Mouse (Mus musculus) retina, postnatal 7 days (tissue): ENCODE measurements around the gene Evi2.

ENCODE experiments used
- DNase-seq: peaks from one replicate; pipeline ENCODE4 v3.0.0-alpha.2; 2012; ENCODE audit warnings: low read depth, low spot score

Gene Evi2

DNA sequence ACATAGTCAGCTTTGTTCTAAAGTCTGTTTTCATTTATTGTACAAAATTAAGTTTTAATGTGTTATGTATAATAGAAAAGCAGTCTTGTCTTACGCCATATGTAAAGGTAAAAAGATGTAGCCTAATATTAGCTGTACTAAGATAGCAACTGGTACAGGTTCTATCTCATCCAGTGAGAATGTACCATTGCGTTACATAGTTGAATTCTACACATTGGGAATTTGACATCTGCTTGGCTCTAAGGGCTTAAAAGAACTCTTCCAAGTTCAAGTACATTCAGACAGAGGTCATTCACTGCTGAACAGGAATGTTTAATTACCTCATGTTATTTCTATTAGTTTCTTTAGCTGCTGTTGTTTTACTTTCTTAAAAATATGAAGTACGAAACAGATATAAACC is 3.8 kb downstream of the Evi2 start:
- no peak for DNase-seq

DNA sequence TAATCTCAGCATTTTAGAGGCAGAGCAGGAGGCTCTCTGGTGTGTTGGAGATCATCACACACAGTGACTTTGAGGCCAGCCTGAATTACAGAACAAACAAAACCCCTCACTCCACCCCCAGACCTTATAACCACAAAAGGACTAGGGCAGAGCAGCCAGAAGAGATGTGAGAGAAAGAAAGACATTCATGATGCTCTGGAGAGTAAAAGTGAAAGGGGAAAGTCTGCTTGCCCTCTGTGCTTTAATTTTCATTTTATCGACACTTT is 6.1 kb downstream of the Evi2 start:
- DNase-seq: no peak

DNA sequence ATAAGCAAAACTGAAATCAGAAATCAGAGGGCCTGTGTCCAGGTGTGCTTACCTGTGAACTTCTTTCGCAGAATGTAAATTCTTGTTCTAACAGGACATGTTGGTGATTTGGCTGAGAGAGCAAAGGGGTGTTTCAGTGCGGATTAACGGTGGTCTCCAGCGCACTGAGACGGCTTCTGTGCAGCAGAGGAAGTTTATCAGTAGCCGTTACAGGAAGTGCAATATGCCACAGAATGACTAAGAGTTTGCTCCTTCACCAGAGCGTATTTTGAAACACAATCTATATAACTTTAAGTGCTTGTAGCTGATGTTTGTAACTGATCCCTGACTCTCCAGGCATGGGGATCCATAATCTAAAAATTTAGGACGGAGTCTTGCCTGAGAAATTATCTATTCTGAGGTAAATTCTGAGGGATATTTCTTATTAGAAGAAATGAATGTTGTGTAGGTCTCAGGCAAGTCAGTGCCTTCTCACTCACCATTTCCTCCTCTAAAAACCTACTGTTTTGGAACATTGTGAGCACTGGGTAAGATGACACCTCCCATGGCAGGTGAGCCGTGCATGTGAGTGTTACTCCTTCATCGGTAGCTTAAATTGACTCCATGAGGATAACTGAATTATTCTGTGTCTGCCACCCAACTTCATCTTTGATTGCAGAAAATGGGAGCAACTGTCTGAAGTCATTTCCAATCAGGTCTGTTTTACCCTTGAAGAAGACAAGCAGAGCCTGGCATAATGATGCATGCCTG is 6.7 kb downstream of the Evi2 start, which contains the start of gene Evi2b:
Gene Evi2b (minus strand): TSS at position 203 of the 750 bp plus-strand sequence.
- no peak for DNase-seq

DNA sequence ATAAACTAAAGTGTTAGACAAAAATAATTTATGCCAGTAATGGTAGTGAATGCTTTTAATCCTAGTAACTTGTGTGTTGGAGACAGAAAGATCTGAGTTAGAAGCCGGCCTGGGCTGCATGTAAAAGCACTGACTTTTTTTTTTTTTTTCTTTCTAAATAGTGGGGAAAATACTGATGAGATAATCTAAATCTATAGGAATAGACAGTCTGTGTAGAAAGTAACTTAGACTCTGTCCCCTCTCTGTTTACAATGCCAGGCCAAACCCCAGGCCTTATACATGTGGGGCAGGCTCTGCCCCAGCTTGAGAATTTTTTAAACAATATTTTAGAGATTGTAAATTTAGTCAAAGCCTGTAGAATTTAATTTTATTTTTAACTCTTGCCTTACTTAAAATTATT is 7.4 kb downstream of the Evi2 start:
- DNase-seq: no peak

DNA sequence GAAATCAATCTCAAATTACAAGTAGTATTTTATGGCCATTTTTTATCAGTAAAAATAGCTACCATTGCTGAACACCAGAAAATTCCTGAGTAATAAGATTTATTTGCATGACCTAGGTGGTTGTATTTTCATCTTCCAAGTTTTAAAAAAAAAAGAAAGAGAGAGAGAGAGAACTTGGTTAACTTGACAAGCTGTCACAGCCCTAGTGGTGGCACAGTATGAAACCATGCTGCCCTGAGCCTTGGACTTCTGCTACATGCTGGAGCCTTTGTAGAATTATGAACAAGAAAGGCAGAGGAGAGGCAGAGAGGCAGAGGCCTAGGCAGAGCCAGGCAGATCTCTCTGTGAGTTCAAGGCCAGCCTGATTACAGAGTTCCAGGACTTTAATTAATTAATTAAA is 8.5 kb downstream of the Evi2 start:
- DNase-seq: no peak

DNA sequence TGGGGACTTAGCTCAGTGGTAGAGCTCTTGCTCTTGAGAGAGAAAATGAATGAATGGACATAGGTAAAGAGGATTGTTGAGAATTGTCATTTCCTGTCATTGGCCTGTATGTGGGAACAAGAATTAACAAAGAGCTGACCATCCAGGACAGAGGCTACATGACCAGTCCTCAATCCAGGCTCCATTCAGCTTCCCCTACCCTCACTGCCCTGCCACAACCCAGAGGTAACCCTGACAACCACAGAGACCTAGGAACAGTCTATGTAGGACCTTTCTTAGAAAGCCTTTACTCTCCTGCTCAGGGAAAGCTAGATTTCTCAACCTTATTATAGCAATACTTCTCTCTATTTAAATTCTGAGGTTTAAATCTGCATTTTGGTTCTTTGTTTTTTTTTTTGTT is 9.6 kb downstream of the Evi2 start:
- no peak for DNase-seq

DNA sequence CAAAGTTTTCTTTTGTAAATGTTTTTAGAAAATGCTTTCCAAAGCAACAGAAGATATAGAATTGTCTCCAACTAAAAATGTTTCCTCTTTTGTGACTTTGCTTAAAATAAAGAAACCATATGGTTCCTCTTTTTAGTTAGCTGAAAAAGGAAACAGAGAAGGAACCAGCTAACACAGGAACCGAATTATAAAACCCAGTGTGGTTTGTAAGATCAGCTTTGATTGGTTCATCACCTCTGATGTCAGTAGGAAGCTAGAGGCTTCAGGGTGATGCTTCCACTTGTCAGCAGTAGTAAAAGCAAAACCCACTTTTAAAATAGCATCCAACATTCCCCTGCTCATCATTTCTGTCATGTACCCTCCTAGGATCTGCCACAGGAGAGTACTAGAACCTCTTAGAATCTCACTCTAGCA is 10.5 kb downstream of the Evi2 start:
- DNase-seq: no peak

DNA sequence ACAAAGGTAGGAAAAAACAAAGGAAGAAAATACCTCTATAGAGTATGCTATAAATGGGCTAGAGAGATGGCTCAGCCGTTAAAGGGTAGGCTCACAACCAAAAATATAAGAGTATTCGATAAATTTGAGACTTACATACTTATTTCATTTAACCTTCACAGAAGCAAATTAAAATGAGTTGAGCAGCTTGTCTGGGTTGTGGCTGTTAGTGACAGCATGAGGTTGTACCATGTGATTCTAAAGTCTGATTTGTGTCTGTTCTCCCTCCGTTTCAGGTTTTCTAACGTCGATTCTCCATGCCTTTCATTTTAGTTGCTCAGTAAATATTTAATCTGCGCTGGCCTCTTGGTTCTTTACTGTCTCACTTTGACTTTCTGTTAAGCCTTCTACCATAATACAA is 11.1 kb downstream of the Evi2 start:
- DNase-seq: no peak

DNA sequence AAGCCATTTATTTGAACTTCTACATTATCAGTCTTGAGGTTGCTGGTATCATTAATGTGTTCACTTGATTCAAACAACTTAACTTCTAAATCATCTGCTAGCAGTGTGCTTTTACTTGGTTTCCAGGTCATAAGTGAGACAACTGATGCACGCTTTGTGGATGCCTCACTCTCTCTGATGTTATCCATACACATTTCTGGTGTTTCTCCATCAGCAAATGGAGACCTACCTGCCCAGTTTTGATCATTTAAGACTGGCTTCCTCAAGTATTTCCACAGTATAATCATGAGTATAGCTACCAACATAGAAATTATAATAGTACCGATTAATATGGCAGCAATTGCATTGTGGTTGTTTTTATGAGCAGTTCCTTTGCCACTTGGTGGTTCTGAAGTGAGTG is 14.6 kb downstream of the Evi2 start:
- DNase-seq: no peak

DNA sequence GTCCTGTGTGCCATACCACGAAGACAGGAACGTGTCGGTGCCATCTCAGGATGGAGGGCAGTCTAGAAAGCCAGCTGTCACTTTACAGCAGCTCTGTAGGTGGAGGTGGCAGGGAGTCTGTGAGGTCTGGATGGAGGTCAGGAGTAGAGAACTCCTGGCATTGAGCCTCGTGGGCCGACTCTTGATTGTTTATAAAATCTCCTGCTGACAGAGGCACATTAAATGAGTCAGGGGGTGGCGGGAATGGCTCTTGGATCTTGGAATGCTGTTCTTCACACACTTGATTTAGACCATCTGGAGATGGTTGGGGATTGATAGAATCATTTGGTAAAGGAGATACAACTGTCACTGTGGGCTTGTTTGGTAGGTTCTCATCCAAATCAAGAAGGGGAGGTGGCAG is 15.1 kb downstream of the Evi2 start:
- no peak for DNase-seq

DNA sequence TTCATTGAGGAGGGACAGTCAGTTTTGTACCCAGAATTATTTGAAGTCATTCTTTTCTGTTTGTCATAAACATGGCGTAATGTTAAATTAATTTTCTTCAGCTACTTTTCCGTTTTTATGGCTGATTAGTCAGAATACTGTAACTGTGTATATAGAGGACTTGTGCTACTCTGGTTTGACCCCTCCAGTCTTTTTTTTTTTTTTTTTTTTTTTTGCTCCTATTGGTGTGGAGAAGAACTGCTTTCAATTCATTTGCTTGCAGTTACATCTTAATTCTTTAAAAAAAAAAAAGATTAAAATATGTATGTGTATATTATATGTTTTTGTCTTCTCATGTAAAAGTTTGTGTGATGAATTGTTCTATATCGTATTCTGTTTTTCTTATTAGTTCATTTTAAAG is 18.4 kb downstream of the Evi2 start:
- no peak for DNase-seq

DNA sequence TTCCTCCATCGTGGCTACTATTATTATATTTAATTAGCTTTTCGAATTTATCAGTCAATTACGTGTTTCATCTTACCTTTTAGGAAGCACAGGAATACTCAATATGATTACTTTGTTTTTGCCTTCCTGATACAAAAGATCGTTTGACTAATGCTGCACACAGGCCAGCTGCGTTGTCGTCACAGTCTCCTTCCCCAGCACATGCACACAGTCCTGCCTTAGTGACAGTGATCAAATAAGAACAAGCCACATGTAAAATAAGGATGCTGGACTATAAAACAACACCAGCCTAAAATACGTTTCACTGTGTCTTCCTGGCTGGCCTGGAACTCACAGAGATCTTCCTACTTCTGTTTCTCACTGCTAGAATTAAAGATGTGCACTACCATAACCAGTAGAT is 25.9 kb downstream of the Evi2 start:
- DNase-seq: no peak

DNA sequence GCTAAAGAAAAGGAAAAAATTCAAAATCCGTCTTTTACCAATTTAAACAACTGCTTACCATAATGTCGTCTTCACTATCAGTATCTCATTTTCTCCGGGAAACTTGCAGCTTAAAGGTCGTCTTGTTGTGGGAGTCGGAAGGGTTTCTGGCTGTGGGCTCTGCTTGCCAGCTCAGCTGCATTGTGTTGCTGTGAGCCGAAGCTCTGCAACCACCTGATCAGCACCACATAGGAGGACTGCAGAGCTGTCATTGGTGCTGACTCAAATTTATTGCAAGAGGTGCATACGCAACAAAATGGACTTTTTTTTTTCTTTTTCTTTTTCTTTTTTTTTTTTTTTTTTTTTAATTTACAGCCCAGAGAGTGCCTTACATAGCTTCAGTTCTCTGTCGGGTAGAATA is 26.5 kb downstream of the Evi2 start, which contains the start of gene Omg:
Gene Omg (minus strand): TSS at position 240 of the 400 bp plus-strand sequence.
- no peak for DNase-seq

DNA sequence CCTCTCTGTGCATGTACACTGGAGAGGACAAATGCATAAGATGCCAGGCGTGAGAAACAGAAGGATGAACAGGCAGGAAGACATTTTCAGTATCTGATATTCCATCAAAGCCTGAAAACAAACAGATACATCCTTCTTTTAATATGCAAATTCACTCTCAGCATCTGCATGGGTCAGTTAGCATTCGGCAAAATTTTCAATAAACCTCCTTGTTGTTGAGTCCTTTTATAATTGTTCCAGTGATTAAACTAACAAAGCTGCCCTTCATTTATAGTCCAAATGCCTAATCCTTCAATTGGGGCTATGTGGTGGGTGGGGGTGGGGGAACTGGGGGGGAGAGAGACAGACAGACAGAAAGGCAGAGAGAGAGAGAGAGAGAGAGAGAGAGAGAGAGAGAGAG is 27.5 kb downstream of the Evi2 start:
- peak; percentile 9 for DNase-seq

DNA sequence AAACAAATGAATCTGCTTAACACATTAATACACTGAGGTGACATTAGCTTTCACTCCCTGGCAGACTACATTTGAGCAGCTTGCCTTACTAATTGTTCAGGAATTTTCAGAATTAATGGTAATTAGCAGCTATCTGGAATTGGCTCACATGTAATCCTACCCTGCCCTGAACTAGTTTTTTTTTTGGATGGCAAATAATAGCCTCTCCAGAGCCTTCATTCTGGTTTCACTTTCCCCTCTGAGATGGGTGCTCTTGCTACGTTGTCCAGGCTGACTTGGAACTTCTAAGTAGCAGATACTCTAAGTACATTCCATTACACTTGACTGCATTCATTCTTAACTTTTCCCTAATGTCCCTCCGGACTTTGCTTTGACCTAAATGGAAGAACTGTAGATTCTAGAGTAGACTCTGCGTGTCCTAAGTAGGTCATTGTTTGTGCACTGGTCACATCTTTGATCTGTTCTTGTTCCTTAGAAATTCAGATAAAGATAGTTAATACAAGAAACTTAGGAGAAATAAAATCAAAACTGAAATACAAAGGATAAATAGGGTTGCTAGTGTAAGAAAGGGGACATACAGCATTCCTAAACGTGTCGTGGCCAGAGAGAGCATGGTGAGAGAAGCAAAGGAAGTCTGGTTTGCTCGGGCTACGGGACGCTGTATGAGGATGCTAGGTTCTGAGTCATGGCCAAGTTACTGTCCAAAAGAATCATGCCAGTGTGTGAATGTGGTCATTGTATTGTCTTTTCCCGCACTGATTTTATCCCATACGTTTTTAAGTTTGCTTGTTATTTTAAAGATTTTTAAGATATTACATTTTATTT is 35.2 kb downstream of the Evi2 start:
- no peak for DNase-seq

DNA sequence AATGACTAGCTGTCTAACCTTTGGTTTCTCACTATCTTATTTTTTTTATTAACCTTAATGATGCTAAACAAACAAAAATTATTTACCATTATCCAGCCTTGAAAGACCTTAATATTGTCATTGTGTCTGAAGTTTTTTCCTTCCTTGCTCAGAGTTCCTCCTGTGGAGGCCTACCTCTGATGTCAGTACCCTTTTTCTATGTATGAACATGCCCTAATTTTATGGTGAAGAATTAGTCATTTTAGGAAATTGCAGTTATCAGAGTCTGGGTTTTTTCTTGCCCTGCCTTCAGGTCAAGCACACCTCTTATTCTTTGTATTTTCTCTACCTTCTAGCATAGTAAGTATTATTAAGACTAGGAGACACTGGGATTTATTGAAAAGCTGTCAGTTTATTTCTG is 45.7 kb downstream of the Evi2 start:
- DNase-seq: no peak

DNA sequence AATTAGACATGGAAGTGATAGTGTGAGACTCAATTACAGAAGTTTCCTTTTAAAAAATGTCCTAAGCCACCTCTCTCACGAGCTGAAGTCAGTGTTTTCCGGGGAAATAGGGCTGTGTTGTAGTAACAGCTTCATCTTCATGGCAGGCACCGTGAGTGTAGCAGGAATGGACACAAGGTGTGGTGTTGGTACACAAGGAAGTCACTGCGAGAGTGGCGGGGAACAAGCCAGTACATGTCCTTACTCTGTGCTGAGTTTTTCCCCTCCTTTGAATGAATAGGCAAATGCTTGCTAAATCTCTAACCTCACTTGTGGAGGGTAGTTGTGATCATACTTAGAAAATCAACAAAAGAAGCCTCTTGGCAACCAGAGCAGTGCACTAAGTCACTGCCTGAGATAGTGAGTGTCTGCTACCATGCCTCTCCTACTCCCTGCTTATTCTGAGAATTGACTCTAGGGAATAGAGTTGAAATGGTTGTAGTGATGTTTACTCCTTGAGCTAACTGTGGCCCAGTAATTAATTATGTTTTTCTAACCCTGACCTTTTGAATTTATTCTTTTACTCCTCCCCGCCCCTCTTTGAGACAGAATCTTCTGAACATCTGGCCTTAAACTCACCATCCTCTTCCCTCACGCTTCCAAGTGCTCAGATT is 46.4 kb downstream of the Evi2 start:
- no peak for DNase-seq

DNA sequence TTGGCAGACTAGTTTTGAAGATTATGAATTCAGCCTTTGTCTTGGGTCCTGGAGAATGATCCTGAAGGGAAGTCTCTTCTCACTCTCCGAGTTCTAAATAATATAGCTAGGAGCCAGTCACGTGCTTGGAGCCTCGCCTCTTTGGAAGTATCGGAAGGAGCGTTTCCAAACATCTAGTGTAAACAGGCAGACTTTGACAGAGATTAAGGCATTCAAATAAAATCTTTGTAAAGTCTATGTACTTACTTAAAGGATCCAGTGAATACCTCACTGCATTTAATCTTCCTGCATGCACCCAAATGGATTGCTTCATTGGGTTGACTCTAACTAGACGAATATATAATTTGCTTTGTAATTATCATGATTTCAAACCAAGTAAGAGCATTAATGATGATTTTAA is 47.0 kb downstream of the Evi2 start:
- DNase-seq: no peak

DNA sequence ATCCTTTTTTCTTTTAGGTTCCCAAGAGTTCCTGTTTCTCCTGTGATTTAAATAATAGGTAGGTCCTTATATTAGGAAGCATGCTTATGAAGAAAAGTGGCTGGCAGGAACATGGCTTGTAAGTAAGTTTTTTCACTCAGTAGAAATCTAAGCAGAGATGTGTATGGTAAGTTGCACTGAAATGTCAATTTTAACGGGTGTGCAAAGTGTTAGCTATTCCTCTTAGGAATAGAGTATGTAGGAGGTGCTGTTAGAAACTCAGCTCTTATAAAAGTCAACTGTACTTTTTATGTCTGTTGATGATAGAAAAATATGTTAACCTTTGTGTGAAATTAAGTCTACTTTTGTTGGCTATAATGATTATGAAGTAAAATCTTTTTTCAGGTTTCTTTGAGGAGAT is 62.3 kb downstream of the Evi2 start:
- no peak for DNase-seq
